Mouse (Mus musculus) heart, adult 2 months (tissue): ENCODE data around the gene Nup155.

Source experiments
- CTCF ChIP-seq: fragments of 200-600 bp; IDR thresholded peaks from 2 replicates; pipeline ENCODE4 v1.8.1; 2022; ENCODE audit warnings: antibody characterized with exemption, mild to moderate bottlenecking, moderate library complexity
- EP300 ChIP-seq: fragments of 200-500 bp; IDR thresholded peaks from 2 replicates; pipeline ENCODE4 v1.6.1; 2011; ENCODE audit warnings: low read depth, low read length, control low read depth; ENCODE audit not compliant: insufficient read depth

GRCm38 (mm10) chr15:8090685-8091084 is 18.4 kb upstream of the Nup155 start:
- TF ChIP-seq CTCF, result no peak
- TF ChIP-seq EP300, result no peak
